Mouse (Mus musculus) erythroblast, embryonic 14.5 days (primary cell): Measurements from ENCODE around the gene Rab7.

Experiments
- GATA1 ChIP-seq: IDR thresholded peaks from 2 replicates; pipeline ENCODE4 v1.6.1; 2012; ENCODE audit warnings: low read length, inconsistent platforms, mixed read lengths
- TAL1 ChIP-seq: IDR thresholded peaks from 3 replicates; pipeline ENCODE4 v1.6.1; 2012; ENCODE audit warnings: low read length, inconsistent platforms, mixed read lengths

- TF ChIP-seq GATA1 (no peak), TAL1 (no peak)
Observed at GRCm38 (mm10) chr6:88083095-88083494, 38.0 kb upstream of the Rab7 start.
